Mouse (Mus musculus) MEL (cell line): Measurements from ENCODE around the gene Zdhhc24.

ENCODE experiments used
- CTCF ChIP-seq, 3 experiments: IDR thresholded peaks in 2 of 3; conservative IDR thresholded peaks in 1 of 3; 2 replicates each; pipeline ENCODE4 v1.5.1; 2011 to 2012; ENCODE audit warnings: low read length in 3 of 3, low read depth in 2 of 3, mild to moderate bottlenecking in 2 of 3, improper control_type of control experiment in 1 of 3, inconsistent platforms in 1 of 3, mixed read lengths in 1 of 3, moderate library complexity in 1 of 3; ENCODE audit not compliant: control insufficient read depth in 1 of 3, insufficient read depth in 1 of 3, poor library complexity in 1 of 3, severe bottlenecking in 1 of 3
- ETS1 ChIP-seq: IDR thresholded peaks from 2 replicates; pipeline ENCODE4 v1.6.1; 2012; ENCODE audit warnings: low read depth, mild to moderate bottlenecking, inconsistent platforms, low read length, improper control_type of control experiment, moderate library complexity
- GATA1 ChIP-seq: IDR thresholded peaks from 2 replicates; pipeline ENCODE4 v1.6.1; 2011; ENCODE audit warnings: low read depth, low read length, improper control_type of control experiment
- JUND ChIP-seq: IDR thresholded peaks from 2 replicates; pipeline ENCODE4 v1.6.1; 2011; ENCODE audit warnings: low read depth, mild to moderate bottlenecking, improper control_type of control experiment, low read length
- MAX ChIP-seq: IDR thresholded peaks from 2 replicates; pipeline ENCODE4 v1.6.1; 2011; ENCODE audit warnings: low read length, improper control_type of control experiment
- SIN3A ChIP-seq: IDR thresholded peaks from 2 replicates; pipeline ENCODE4 v1.6.1; 2012; ENCODE audit warnings: low read length, improper control_type of control experiment, inconsistent platforms
- TAL1 ChIP-seq: IDR thresholded peaks from 2 replicates; pipeline ENCODE4 v1.6.1; 2012; ENCODE audit warnings: mild to moderate bottlenecking, inconsistent platforms, low read length, moderate library complexity, mixed read lengths
- USF2 ChIP-seq, 2 experiments: IDR thresholded peaks; 2 replicates each; pipeline ENCODE4 v1.6.1; 2011 to 2012; ENCODE audit warnings: improper control_type of control experiment in 2 of 2, low read length in 2 of 2, borderline replicate concordance in 1 of 2, inconsistent platforms in 1 of 2, low read depth in 1 of 2, mild to moderate bottlenecking in 1 of 2; ENCODE audit not compliant: insufficient read depth in 1 of 2
- ZC3H11A ChIP-seq: IDR thresholded peaks from 2 replicates; pipeline ENCODE4 v1.6.1; 2012; ENCODE audit warnings: low read depth, mild to moderate bottlenecking, inconsistent platforms, low read length, improper control_type of control experiment

- TF ChIP-seq ETS1, result no peak
- no peak for TF ChIP-seq USF2 (IDR thresholded peaks at IDR 0.05; ENCODE audit: borderline replicate concordance in 1 of 2, insufficient read depth in 1 of 2, low read depth in 1 of 2, low read length in 2 of 2)
- TF ChIP-seq TAL1, result no peak
- no peak for TF ChIP-seq CTCF (IDR thresholded peaks at IDR 0.05 in 2 of 3, conservative IDR thresholded peaks at IDR 0.05 in 1 of 3; ENCODE audit: control insufficient read depth in 1 of 3, insufficient read depth in 1 of 3, low read depth in 2 of 3, low read length in 3 of 3, poor library complexity in 1 of 3, severe bottlenecking in 1 of 3)
- TF ChIP-seq ZC3H11A, result no peak
- no peak for TF ChIP-seq GATA1
- no peak for TF ChIP-seq JUND
- TF ChIP-seq MAX, result no peak
- TF ChIP-seq SIN3A, result no peak
Measured at GRCm38 (mm10) chr19:4928781-4929180, 50.3 kb downstream of the Zdhhc24 start.
